Mouse (Mus musculus) lung, embryonic 15.5 days (tissue): Measurements from ENCODE around the gene Tmem209. TPM values are rescaled to one million over a fixed set of nuclear protein-coding genes. Genes with fewer than 3 reads are reported as not detected.

ENCODE experiments used
- ATAC-seq: fragments of 200-750 bp; cut with Nextera tagmentation; 2 replicates; pipeline ENCODE4 v1.8.0; 2017; ENCODE audit warnings: moderate number of reproducible peaks, borderline replicate concordance; ENCODE audit not compliant: low FRiP score, low TSS enrichment; ENCODE audit errors: extremely low read depth
- H3K27ac ChIP-seq: fragments of 300-500 bp; sonication (generic); 2 replicates; pipeline ENCODE4 v1.5.1; 2015; ENCODE audit warnings: moderate library complexity, mild to moderate bottlenecking, inconsistent platforms
- H3K27me3 ChIP-seq: fragments of 300-500 bp; sonication (generic); 2 replicates; pipeline ENCODE4 v1.6.1; 2015; ENCODE audit warnings: inconsistent platforms
- H3K36me3 ChIP-seq: fragments of 300-500 bp; sonication (generic); 2 replicates; pipeline ENCODE4 v1.6.1; 2015; ENCODE audit warnings: inconsistent platforms
- H3K4me1 ChIP-seq: fragments of 300-500 bp; sonication (generic); 2 replicates; pipeline ENCODE4 v1.6.1; 2015; ENCODE audit warnings: inconsistent platforms
- H3K4me2 ChIP-seq: fragments of 300-500 bp; sonication (generic); 2 replicates; pipeline ENCODE4 v1.6.1; 2015; ENCODE audit warnings: inconsistent platforms, mild to moderate bottlenecking, moderate library complexity
- H3K4me3 ChIP-seq: fragments of 300-500 bp; sonication (generic); 2 replicates; pipeline ENCODE4 v1.5.1; 2015; ENCODE audit warnings: mild to moderate bottlenecking, inconsistent platforms
- H3K9ac ChIP-seq: fragments of 300-500 bp; sonication (generic); 2 replicates; pipeline ENCODE4 v1.6.1; 2015; ENCODE audit warnings: inconsistent platforms
- H3K9me3 ChIP-seq: fragments of 300-500 bp; sonication (generic); 2 replicates; pipeline ENCODE4 v1.6.1; 2016; ENCODE audit warnings: inconsistent platforms
- WGBS: fragments of 180-500 bp; shearing (Covaris S2); methylation state at CpG from one replicate; pipeline ENCODE4 v1.1.7; 2015; 5-methylcytosine and 5-hydroxymethylcytosine counted together
- polyA plus RNA-seq: library from polyadenylated mRNA; unstranded; fragments of >200 nt; fragmentation: Nextera tagmentation; extraction: Ambion mirVana; gene quantifications from 2 replicates; pipeline ENCODE4 v1.2.1, GENCODE M21; 2015

Tmem209 gene
- polyA plus RNA-seq, 1 experiment from 2014 or later: 39.6 TPM

- ATAC-seq: peak; percentile 21; the same call in 1 of the 2 replicates
- Histone ChIP-seq H3K4me2 (peak overlapping the region; percentile 30), H3K4me1 (peaks cover 22% of the 10 kb centered on the region), H3K27me3 (no peaks in the 10 kb centered on the region), H3K9me3 (no peaks in the 10 kb centered on the region), H3K9ac (peak overlapping the region; percentile 34; the same call in 1 of the 2 replicates), H3K27ac (peak overlapping the region; percentile 89), H3K36me3 (no peaks in the 10 kb centered on the region), H3K4me3 (no peak overlapping the region)
- 19% methylated on average over 19 of the region's 19 CpGs for WGBS
These were observed 17.3 kb upstream of the Tmem209 start for GRCm38 (mm10) chr6:30526586-30527515.

GRCm38 (mm10) chr6:30525456-30526332, 16.1 kb upstream of the Tmem209 start:
- H3K9me3 ChIP-seq: no peaks in the 10 kb centered on the region
- 50% methylated on average over 7 of the region's 7 CpGs for WGBS
- no peak for ATAC-seq
- H3K4me3 ChIP-seq: no peak overlapping the region
- H3K27ac ChIP-seq: peak overlapping the region; percentile 89
- H3K27me3 ChIP-seq: no peaks in the 10 kb centered on the region
- H3K36me3 ChIP-seq: no peaks in the 10 kb centered on the region
- H3K4me2 ChIP-seq: no peak overlapping the region
- peaks cover 22% of the 10 kb centered on the region for H3K4me1 ChIP-seq
- H3K9ac ChIP-seq: no peak overlapping the region

GRCm38 (mm10) chr6:30520400-30520799, 10.8 kb upstream of the Tmem209 start:
- no peak overlapping the region for H3K4me2 ChIP-seq
- no peaks in the 10 kb centered on the region for H3K27me3 ChIP-seq
- H3K9ac ChIP-seq: no peak overlapping the region
- WGBS: 63% methylated on average over 11 of the region's 11 CpGs
- no peak overlapping the region for H3K4me3 ChIP-seq
- no peaks in the 10 kb centered on the region for H3K36me3 ChIP-seq
- no peak overlapping the region for H3K27ac ChIP-seq
- no peak for ATAC-seq
- no peaks in the 10 kb centered on the region for H3K9me3 ChIP-seq
- H3K4me1 ChIP-seq: no peaks in the 10 kb centered on the region

- H3K9me3 ChIP-seq: no peaks in the 10 kb centered on the region
- WGBS: 6% methylated on average over 9 of the region's 9 CpGs
- no peak overlapping the region for H3K4me2 ChIP-seq
- H3K36me3 ChIP-seq: no peaks in the 10 kb centered on the region
- H3K9ac ChIP-seq: peak overlapping the region; percentile 14; the same call in 1 of the 2 replicates
- H3K4me1 ChIP-seq: peaks cover 16% of the 10 kb centered on the region
- H3K27ac ChIP-seq: peak overlapping the region; percentile 5; the same call in 1 of the 2 replicates
- H3K27me3 ChIP-seq: no peaks in the 10 kb centered on the region
- no peak for ATAC-seq
- no peak overlapping the region for H3K4me3 ChIP-seq
These were observed 4.7 kb upstream of the Tmem209 start for GRCm38 (mm10) chr6:30514242-30514641.

GRCm38 (mm10) chr6:30510291-30510690, 708 bp upstream of the Tmem209 start:
- Histone ChIP-seq H3K9ac (no peak overlapping the region), H3K4me3 (peak overlapping the region; percentile 54; the same call in 1 of the 2 replicates), H3K27ac (peak overlapping the region; percentile 97), H3K4me2 (peak overlapping the region; percentile 59; the same call in 1 of the 2 replicates), H3K27me3 (no peaks in the 10 kb centered on the region), H3K4me1 (peaks cover 19% of the 10 kb centered on the region), H3K9me3 (no peaks in the 10 kb centered on the region), H3K36me3 (peaks cover 8% of the 10 kb centered on the region; the same call in 1 of the 2 replicates)
- WGBS: 57% methylated on average over 5 of the region's 5 CpGs
- ATAC-seq: no peak

GRCm38 (mm10) chr6:30508824-30509223, 759 bp downstream of the Tmem209 start:
- 9% methylated on average over 2 of the region's 2 CpGs for WGBS

GRCm38 (mm10) chr6:30499049-30499448, 10.5 kb downstream of the Tmem209 start:
- Histone ChIP-seq H3K4me3 (no peak overlapping the region), H3K4me1 (no peaks in the 10 kb centered on the region), H3K27me3 (no peaks in the 10 kb centered on the region), H3K9me3 (no peaks in the 10 kb centered on the region), H3K4me2 (no peak overlapping the region), H3K36me3 (peaks cover 56% of the 10 kb centered on the region), H3K27ac (no peak overlapping the region), H3K9ac (no peak overlapping the region)
- WGBS: 78% methylated on average over 3 of the region's 3 CpGs
- no peak for ATAC-seq

More at GRCm38 (mm10) chr6:30508824-30509223, 759 bp downstream of the Tmem209 start:
- ATAC-seq: no peak
- H3K9me3 ChIP-seq: no peaks in the 10 kb centered on the region
- H3K27me3 ChIP-seq: no peaks in the 10 kb centered on the region
- peak overlapping the region; percentile 59 for H3K4me2 ChIP-seq
- H3K9ac ChIP-seq: peak overlapping the region; percentile 79
- H3K4me1 ChIP-seq: peaks cover 10% of the 10 kb centered on the region
- H3K4me3 ChIP-seq: peak overlapping the region; percentile 54
- peak overlapping the region; percentile 97 for H3K27ac ChIP-seq
- peaks cover 19% of the 10 kb centered on the region for H3K36me3 ChIP-seq

- Histone ChIP-seq H3K9me3 (no peaks in the 10 kb centered on the region), H3K4me1 (no peaks in the 10 kb centered on the region), H3K36me3 (peaks cover 85% of the 10 kb centered on the region), H3K4me3 (no peak overlapping the region), H3K4me2 (no peak overlapping the region), H3K27ac (no peak overlapping the region), H3K27me3 (no peaks in the 10 kb centered on the region), H3K9ac (no peak overlapping the region)
- no peak for ATAC-seq
- WGBS: 78% methylated on average over 6 of the region's 6 CpGs
These were observed 23.1 kb downstream of the Tmem209 start for GRCm38 (mm10) chr6:30486504-30486903.

- 88% methylated on average over 2 of the region's 2 CpGs for WGBS
- Histone ChIP-seq H3K9ac (no peak overlapping the region), H3K4me1 (0 out of 2 replicates have a peak, but pooled peaks cover 3% of the 10 kb centered on the region), H3K4me2 (no peak overlapping the region), H3K27ac (no peak overlapping the region), H3K27me3 (no peaks in the 10 kb centered on the region), H3K4me3 (no peak overlapping the region), H3K9me3 (no peaks in the 10 kb centered on the region), H3K36me3 (peaks cover 88% of the 10 kb centered on the region)
- ATAC-seq: no peak
These were observed 26.7 kb downstream of the Tmem209 start for GRCm38 (mm10) chr6:30482908-30483307.

GRCm38 (mm10) chr6:30479418-30479817, 30.2 kb downstream of the Tmem209 start:
- H3K4me3 ChIP-seq: no peak overlapping the region
- no peaks in the 10 kb centered on the region for H3K9me3 ChIP-seq
- no peak overlapping the region for H3K4me2 ChIP-seq
- no peaks in the 10 kb centered on the region for H3K27me3 ChIP-seq
- peaks cover 55% of the 10 kb centered on the region for H3K36me3 ChIP-seq
- no peak for ATAC-seq
- peaks cover 21% of the 10 kb centered on the region for H3K4me1 ChIP-seq
- no peak overlapping the region for H3K9ac ChIP-seq
- H3K27ac ChIP-seq: no peak overlapping the region
- 88% methylated on average over 3 of the region's 3 CpGs for WGBS

- 66% methylated on average over 6 of the region's 6 CpGs for WGBS
These were observed 31.8 kb downstream of the Tmem209 start for GRCm38 (mm10) chr6:30477784-30478183.

More at GRCm38 (mm10) chr6:30477784-30478183, 31.8 kb downstream of the Tmem209 start:
- no peak overlapping the region for H3K9ac ChIP-seq
- peaks cover 41% of the 10 kb centered on the region for H3K36me3 ChIP-seq
- peak overlapping the region; percentile 93 for H3K27ac ChIP-seq
- H3K4me3 ChIP-seq: no peak overlapping the region
- H3K27me3 ChIP-seq: no peaks in the 10 kb centered on the region
- H3K4me2 ChIP-seq: no peak overlapping the region
- H3K4me1 ChIP-seq: peaks cover 21% of the 10 kb centered on the region
- H3K9me3 ChIP-seq: no peaks in the 10 kb centered on the region
- ATAC-seq: no peak
